8 mouse cellular contexts compared by ENCODE assay signal in genomic region chr10:4611386-4612155, GRCm38 (mm10). TPM values are rescaled to one million over a fixed set of nuclear protein-coding genes. Genes with fewer than 3 reads are reported as not detected.
DNase-seq lines count a peak whose midpoint lies in the region; ATAC-seq and TF ChIP-seq lines count a peak whose summit lies in the region.

Gene Esr1, plus strand, starts transcription at chr10:4611593.

- no peaks in the 10 kb centered on the region for H3K36me3 ChIP-seq in liver, adult 2 months (ENCODE audit: control insufficient read depth, insufficient read depth, low read length)
- H3K36me3 ChIP-seq in stomach, postnatal 0 days (ENCODE audit: control insufficient read depth, insufficient read depth, low read length): no peaks in the 10 kb centered on the region
- H3K36me3 ChIP-seq in midbrain, embryonic 11.5 days (ENCODE audit: control insufficient read depth, insufficient read depth, low read length): no peaks in the 10 kb centered on the region
- no peaks in the 10 kb centered on the region for H3K36me3 ChIP-seq in forebrain, embryonic 16.5 days (ENCODE audit: control insufficient read depth, insufficient read depth)

- peak; percentile 69 for DNase-seq in liver, adult 2 months (ENCODE audit: extremely low read depth, low read depth, low spot score)
- no peak for DNase-seq in liver
- DNase-seq in adrenal gland, adult 8-10 months: peak; percentile 30
- DNase-seq in gastrocnemius, postnatal 4 days (ENCODE audit: low spot score in 2 of 2): peak in 1 of 2 experiments; percentile 25
- peak; percentile 25 to 49 for DNase-seq in kidney, postnatal 4 days
- no peak for DNase-seq in stomach, postnatal 0 days (ENCODE audit: low spot score)
- no peak for DNase-seq in midbrain, embryonic 11.5 days (ENCODE audit: low spot score, missing footprints)

- ATAC-seq in stomach, postnatal 0 days (ENCODE audit: low FRiP score, low TSS enrichment): no peak
- ATAC-seq in midbrain, embryonic 11.5 days (ENCODE audit: low FRiP score): no peak
- no peak for ATAC-seq in forebrain, embryonic 16.5 days

- TF ChIP-seq EP300 in stomach, postnatal 0 days (optimal IDR thresholded peaks at IDR 0.05): no peak

- no peak for TF ChIP-seq POLR2A in liver, adult 2 months (IDR thresholded peaks at IDR 0.05; ENCODE audit: extremely low read depth, insufficient read depth, low read length)

- 5% methylated on average over 13 of the region's 13 CpGs for WGBS in liver, adult 2 months
- 25% methylated on average over 13 of the region's 13 CpGs for WGBS in stomach, postnatal 0 days
- WGBS in midbrain, embryonic 11.5 days: 55% methylated on average over 13 of the region's 13 CpGs
- 46% methylated on average over 13 of the region's 13 CpGs for WGBS in forebrain, embryonic 16.5 days

- peak within 1 kb of the TSS; percentile 47 for H3K4me3 ChIP-seq in liver, adult 2 months (ENCODE audit: insufficient read depth, low read depth, low read length)
- H3K4me3 ChIP-seq in stomach, postnatal 0 days (ENCODE audit: low read depth, low read length): peak within 1 kb of the TSS; percentile 32
- no peak within 1 kb of the TSS for H3K4me3 ChIP-seq in midbrain, embryonic 11.5 days (ENCODE audit: low read depth, low read length)
- no peak within 1 kb of the TSS for H3K4me3 ChIP-seq in forebrain, embryonic 16.5 days (replicated peaks; ENCODE audit: low read length)

- no peaks in the 10 kb centered on the region for H3K9me3 ChIP-seq in stomach, postnatal 0 days (ENCODE audit: control insufficient read depth, low read length)
- H3K9me3 ChIP-seq in midbrain, embryonic 11.5 days (ENCODE audit: control insufficient read depth, low read length): no peaks in the 10 kb centered on the region
- no peaks in the 10 kb centered on the region for H3K9me3 ChIP-seq in forebrain, embryonic 16.5 days (ENCODE audit: control insufficient read depth, low read length)

- H3K79me2 ChIP-seq in liver, adult 2 months (ENCODE audit: control insufficient read depth, insufficient read depth, low read length): peaks cover 7% of the 10 kb centered on the region; the same call in 1 of the 2 replicates

- H3K27me3 ChIP-seq in liver, adult 2 months (ENCODE audit: control insufficient read depth, insufficient read depth, low read length): no peaks in the 10 kb centered on the region
- H3K27me3 ChIP-seq in stomach, postnatal 0 days (ENCODE audit: control insufficient read depth, insufficient read depth, low read length): no peaks in the 10 kb centered on the region
- no peaks in the 10 kb centered on the region for H3K27me3 ChIP-seq in midbrain, embryonic 11.5 days (ENCODE audit: control insufficient read depth, insufficient read depth, low read length)
- no peaks in the 10 kb centered on the region for H3K27me3 ChIP-seq in forebrain, embryonic 16.5 days (replicated peaks; ENCODE audit: control insufficient read depth, insufficient read depth, low read length)

- peak within 1 kb of the TSS; percentile 56 for H3K4me2 ChIP-seq in stomach, postnatal 0 days (replicated peaks; ENCODE audit: low read depth)
- H3K4me2 ChIP-seq in midbrain, embryonic 11.5 days: no peak within 1 kb of the TSS
- no peak within 1 kb of the TSS for H3K4me2 ChIP-seq in forebrain, embryonic 16.5 days (ENCODE audit: low read length)

- 0 out of 2 replicates have a peak, but pooled peaks have one; percentile 7 for TF ChIP-seq CTCF in liver, adult 2 months (IDR thresholded peaks at IDR 0.05; ENCODE audit: low read depth, low read length)
- TF ChIP-seq CTCF in stomach, postnatal 0 days (IDR thresholded peaks at IDR 0.05; ENCODE audit: low read depth): peak; percentile 45

- no peaks in the 10 kb centered on the region; the same call in 1 of the 2 replicates for H3K4me1 ChIP-seq in liver, adult 2 months (ENCODE audit: control insufficient read depth, insufficient read depth, low read length)
- H3K4me1 ChIP-seq in stomach, postnatal 0 days (replicated peaks; ENCODE audit: control insufficient read depth, insufficient read depth): no peaks in the 10 kb centered on the region
- H3K4me1 ChIP-seq in midbrain, embryonic 11.5 days (ENCODE audit: control insufficient read depth, insufficient read depth, low read length): no peaks in the 10 kb centered on the region
- no peaks in the 10 kb centered on the region for H3K4me1 ChIP-seq in forebrain, embryonic 16.5 days (replicated peaks; ENCODE audit: control insufficient read depth, insufficient read depth, low read length)

- H3K9ac ChIP-seq in liver, adult 2 months (ENCODE audit: low read depth, low read length): peak within 1 kb of the TSS; percentile 78
- peak within 1 kb of the TSS; percentile 27 for H3K9ac ChIP-seq in stomach, postnatal 0 days (ENCODE audit: low read length)
- no peak within 1 kb of the TSS for H3K9ac ChIP-seq in midbrain, embryonic 11.5 days (ENCODE audit: low read length)
- no peak within 1 kb of the TSS for H3K9ac ChIP-seq in forebrain, embryonic 16.5 days (replicated peaks; ENCODE audit: low read depth, low read length)

- H3K27ac ChIP-seq in liver, adult 2 months (replicated peaks; ENCODE audit: insufficient read depth, low read depth, low read length): peak within 1 kb of the TSS; percentile 91
- no peak within 1 kb of the TSS for H3K27ac ChIP-seq in stomach, postnatal 0 days (replicated peaks)
- no peak within 1 kb of the TSS for H3K27ac ChIP-seq in midbrain, embryonic 11.5 days (ENCODE audit: low read depth, low read length)
- H3K27ac ChIP-seq in forebrain, embryonic 16.5 days (ENCODE audit: low read length): no peak within 1 kb of the TSS

RNA-seq across cellular contexts. Expression of gene Esr1, which starts in this region (rescaled TPM):
- 30.3 and 36.3 TPM in 2 replicates for total RNA-seq in liver, adult 2 months (2014; rRNA removed)
- polyA plus RNA-seq in liver, adult 2 months (2012; rRNA removed): 12.2 and 18.8 TPM in 2 replicates
- 10 to 100 TPM; 27.6 to 36.1 (median 30.4) TPM for total RNA-seq in adrenal gland, adult 8-10 months (2022)
- 10 to 100 TPM; 25.3 to 32.6 TPM for total RNA-seq in gastrocnemius, postnatal 4 days (2021)
- 0.45 and 0.57 TPM in 2 replicates for polyA plus RNA-seq in stomach, postnatal 0 days (2015; fragmentation: Nextera tagmentation; extraction: Ambion mirVana)
- 0.03 and 0.12 TPM in 2 replicates for polyA plus RNA-seq in midbrain, embryonic 11.5 days (2014; fragmentation: Nextera tagmentation; extraction: Ambion mirVana)
- polyA plus RNA-seq in forebrain, embryonic 16.5 days (2015; fragmentation: Nextera tagmentation; extraction: Ambion mirVana): 0.22 and 0.24 TPM in 2 replicates

Comparison
In these comparisons a context has a peak if more than half of its experiments do, and no peak if none do; other contexts are left out.
1. DNase-seq: peak in liver, adult 2 months (single experiment), adrenal gland, adult 8-10 months (single experiment) and kidney, postnatal 4 days (2 of 2); none in liver (single experiment), stomach, postnatal 0 days (single experiment) and midbrain, embryonic 11.5 days (single experiment).
2. H3K4me3 ChIP-seq: peak in liver, adult 2 months (single experiment) and stomach, postnatal 0 days (single experiment); none in midbrain, embryonic 11.5 days (single experiment) and forebrain, embryonic 16.5 days (single experiment).
3. H3K9ac ChIP-seq: peak in liver, adult 2 months (single experiment) and stomach, postnatal 0 days (single experiment); none in midbrain, embryonic 11.5 days (single experiment) and forebrain, embryonic 16.5 days (single experiment).